Mouse (Mus musculus): Measurements from ENCODE around the gene Nfu1. TPM values are rescaled to one million over a fixed set of nuclear protein-coding genes. Genes with fewer than 3 reads are reported as not detected.

The Nfu1 gene
- polyA plus RNA-seq, 1 experiment from 2014 or later, result 141 TPM

Other genes with a start within 250 kb of the Nfu1 start
- gene Anxa4, start 215.7 kb upstream of the Nfu1 start, polyA plus RNA-seq (2015; fragmentation: Nextera tagmentation; extraction: Ambion mirVana), result 4.6 and 7.4 TPM in 2 replicates
- gene Aak1, start 159.7 kb upstream of the Nfu1 start, polyA plus RNA-seq (2015; fragmentation: Nextera tagmentation; extraction: Ambion mirVana), result 43.7 and 45.1 TPM in 2 replicates
- 20.2 and 20.5 TPM in 2 replicates for gene Gfpt1, start 33.6 kb downstream of the Nfu1 start, polyA plus RNA-seq (2015; fragmentation: Nextera tagmentation; extraction: Ambion mirVana)
- 0.18 and 0.28 TPM in 2 replicates for gene D6Ertd527e, start 95.5 kb downstream of the Nfu1 start, polyA plus RNA-seq (2015; fragmentation: Nextera tagmentation; extraction: Ambion mirVana)

Data from hindbrain, embryonic 15.5 days (tissue).